Mouse (Mus musculus): ENCODE results near the gene Mef2d. TPM values are rescaled to one million over a fixed set of nuclear protein-coding genes. Genes with fewer than 3 reads are reported as not detected.
A peak's percentile ranks its signal among the peaks of the same experiment; 100 is the strongest.

Mef2d gene
- polyA plus RNA-seq, 1 experiment: 41.5 TPM

- no peak overlapping the region for H3K27ac ChIP-seq (ENCODE audit: insufficient read depth, low read length)
- H3K9ac ChIP-seq (ENCODE audit: low read depth, poor library complexity, severe bottlenecking): peak overlapping the region; percentile 85
- peak overlapping the region; percentile 78 for H3K4me3 ChIP-seq (ENCODE audit: low read depth, low read length)
- H3K36me3 ChIP-seq (ENCODE audit: control insufficient read depth, insufficient read depth, low read length, poor library complexity, severe bottlenecking): no peaks in the 10 kb centered on the region
- peaks cover 24% of the 10 kb centered on the region for H3K4me1 ChIP-seq (ENCODE audit: control insufficient read depth, insufficient read depth, low read length)
- H3K27me3 ChIP-seq (ENCODE audit: control insufficient read depth, insufficient read depth, low read length, poor library complexity, severe bottlenecking): no peaks in the 10 kb centered on the region
- no peaks in the 10 kb centered on the region for H3K9me3 ChIP-seq (replicated peaks; ENCODE audit: control insufficient read depth, insufficient read depth, low read length, poor library complexity, severe bottlenecking)
- TF ChIP-seq CTCF (IDR thresholded peaks at IDR 0.05; ENCODE audit: low read depth, low read length) (no peak), POLR2A (IDR thresholded peaks at IDR 0.05; ENCODE audit: insufficient read depth, low read length) (no peak), EP300 (IDR thresholded peaks at IDR 0.05; ENCODE audit: insufficient read depth, low read depth, low read length) (no peak)
Measured at GRCm38 (mm10) chr3:88142546-88142915, 359 bp downstream of the Mef2d start.

DNA sequence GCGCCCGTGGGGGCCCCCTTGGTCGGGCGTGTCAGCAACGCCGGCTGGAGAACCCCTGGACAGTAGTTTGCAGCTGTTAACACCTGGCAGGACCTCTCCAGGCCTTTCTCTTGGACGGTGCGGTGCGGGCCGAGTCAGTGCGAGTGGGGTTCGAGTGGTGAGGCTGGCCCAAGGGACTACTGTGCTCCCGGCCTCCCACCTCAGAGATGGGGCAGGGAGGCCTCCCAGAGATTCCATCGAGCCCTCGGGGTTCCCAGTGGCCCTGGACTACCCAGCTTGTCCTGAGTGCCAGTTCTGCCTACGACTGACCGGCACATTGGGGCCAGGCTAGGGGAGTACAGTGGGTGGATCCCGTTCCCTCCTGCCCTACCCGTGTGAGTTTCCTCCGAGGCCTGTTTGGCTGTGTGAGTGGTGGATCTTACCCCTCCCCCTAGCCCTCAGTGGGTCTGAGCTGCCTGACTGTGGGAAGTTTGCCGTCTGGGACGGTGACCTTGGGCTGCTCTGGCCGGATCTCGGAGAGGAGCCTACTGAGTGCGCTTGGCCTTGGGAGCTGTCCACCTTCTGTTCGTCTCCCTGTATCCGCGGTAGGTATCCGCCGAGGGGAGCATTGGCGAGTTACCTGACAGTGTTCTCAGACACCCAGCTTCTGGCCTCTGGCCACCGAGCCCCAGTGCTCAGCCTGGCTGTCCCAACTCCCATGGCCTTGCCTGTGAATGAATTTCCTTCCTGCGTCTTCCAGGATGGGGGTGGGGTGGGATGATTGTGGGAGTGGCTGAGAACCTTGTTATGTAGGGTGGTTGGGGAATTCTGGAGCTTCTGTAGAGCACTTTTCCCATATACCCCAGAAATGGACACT is 972 bp downstream of the Mef2d start:
- Histone ChIP-seq H3K4me3 (ENCODE audit: low read depth, low read length) (peak overlapping the region; percentile 78), H3K9ac (ENCODE audit: low read depth, poor library complexity, severe bottlenecking) (peak overlapping the region; percentile 85), H3K4me1 (ENCODE audit: control insufficient read depth, insufficient read depth, low read length) (peaks cover 28% of the 10 kb centered on the region), H3K9me3 (replicated peaks; ENCODE audit: control insufficient read depth, insufficient read depth, low read length, poor library complexity, severe bottlenecking) (no peaks in the 10 kb centered on the region), H3K27me3 (ENCODE audit: control insufficient read depth, insufficient read depth, low read length, poor library complexity, severe bottlenecking) (no peaks in the 10 kb centered on the region), H3K27ac (ENCODE audit: insufficient read depth, low read length) (no peak overlapping the region), H3K36me3 (ENCODE audit: control insufficient read depth, insufficient read depth, low read length, poor library complexity, severe bottlenecking) (no peaks in the 10 kb centered on the region)
- TF ChIP-seq CTCF (IDR thresholded peaks at IDR 0.05; ENCODE audit: low read depth, low read length) (no peak), POLR2A (IDR thresholded peaks at IDR 0.05; ENCODE audit: insufficient read depth, low read length) (no peak), EP300 (IDR thresholded peaks at IDR 0.05; ENCODE audit: insufficient read depth, low read depth, low read length) (no peak)

- H3K27me3 ChIP-seq (ENCODE audit: control insufficient read depth, insufficient read depth, low read length, poor library complexity, severe bottlenecking): no peaks in the 10 kb centered on the region
- no peak overlapping the region for H3K4me3 ChIP-seq (ENCODE audit: low read depth, low read length)
- no peak overlapping the region for H3K9ac ChIP-seq (ENCODE audit: low read depth, poor library complexity, severe bottlenecking)
- peaks cover 31% of the 10 kb centered on the region for H3K4me1 ChIP-seq (ENCODE audit: control insufficient read depth, insufficient read depth, low read length)
- no peak overlapping the region for H3K27ac ChIP-seq (ENCODE audit: insufficient read depth, low read length)
- no peak for TF ChIP-seq EP300 (IDR thresholded peaks at IDR 0.05; ENCODE audit: insufficient read depth, low read depth, low read length)
- no peaks in the 10 kb centered on the region for H3K9me3 ChIP-seq (replicated peaks; ENCODE audit: control insufficient read depth, insufficient read depth, low read length, poor library complexity, severe bottlenecking)
- H3K36me3 ChIP-seq (ENCODE audit: control insufficient read depth, insufficient read depth, low read length, poor library complexity, severe bottlenecking): no peaks in the 10 kb centered on the region
Measured at GRCm38 (mm10) chr3:88143961-88144486, 1.9 kb downstream of the Mef2d start.

DNA sequence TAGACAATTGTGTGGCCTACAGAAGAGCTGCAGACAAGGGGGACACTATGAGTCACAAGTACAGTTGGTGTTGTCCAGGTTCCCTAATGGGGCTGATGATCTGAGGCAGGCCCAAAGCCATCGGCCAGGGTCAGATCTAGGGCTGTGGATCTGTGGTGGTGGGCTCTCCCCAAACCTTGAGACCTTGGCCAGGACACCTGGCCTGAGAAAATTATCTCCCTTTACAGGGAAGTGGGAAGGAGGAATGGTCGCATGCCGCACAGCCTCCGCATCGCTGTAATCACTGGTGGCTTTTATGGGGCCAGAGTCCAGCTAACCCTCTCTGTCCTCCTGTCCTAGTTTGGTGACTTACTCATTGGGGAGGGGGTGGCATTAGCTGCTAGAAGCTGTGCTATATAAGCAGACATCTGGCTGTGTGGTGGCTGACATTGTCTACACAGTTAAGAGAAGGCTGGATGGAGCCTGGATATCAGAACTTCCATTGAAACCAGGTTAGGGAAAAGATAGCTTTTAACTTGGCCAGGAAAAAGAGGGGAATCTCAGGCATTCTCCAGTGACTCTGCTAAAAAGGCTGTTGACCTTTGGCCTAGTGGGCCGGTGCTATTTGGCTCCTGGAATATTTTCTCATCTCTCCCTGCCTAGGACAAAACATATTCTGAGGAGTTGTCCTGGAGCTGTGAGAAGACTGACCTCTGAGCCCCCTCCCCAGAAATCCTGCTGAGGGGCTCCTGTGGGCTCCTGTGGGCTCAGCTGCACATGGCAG is 2.7 kb downstream of the Mef2d start:
- Histone ChIP-seq H3K9ac (ENCODE audit: low read depth, poor library complexity, severe bottlenecking) (no peak overlapping the region), H3K27ac (ENCODE audit: insufficient read depth, low read length) (no peak overlapping the region)

DNA sequence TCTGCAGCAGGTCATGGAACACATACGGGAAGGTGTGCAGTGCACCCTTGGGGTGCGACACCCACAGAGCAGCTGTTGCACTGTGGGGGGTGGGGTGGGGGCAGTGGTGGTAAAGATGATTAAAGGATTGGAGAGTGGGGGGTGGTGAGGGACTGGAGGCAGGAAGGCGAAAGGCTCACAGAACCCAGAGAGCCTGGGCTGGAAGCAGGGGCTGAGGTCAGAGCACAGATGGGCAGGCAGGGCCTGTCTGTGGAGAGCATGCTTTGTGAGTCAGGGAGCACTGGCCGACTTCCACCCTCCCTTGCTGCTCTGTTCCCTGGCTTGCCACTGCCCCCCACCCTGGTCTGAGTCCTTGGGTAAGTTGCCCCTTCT is 3.2 kb downstream of the Mef2d start:
- Histone ChIP-seq H3K27ac (ENCODE audit: insufficient read depth, low read length) (no peak overlapping the region), H3K4me3 (ENCODE audit: low read depth, low read length) (no peak overlapping the region), H3K27me3 (ENCODE audit: control insufficient read depth, insufficient read depth, low read length, poor library complexity, severe bottlenecking) (no peaks in the 10 kb centered on the region)

More for the DNA sequence above, 2.7 kb downstream of the Mef2d start:
- no peaks in the 10 kb centered on the region for H3K9me3 ChIP-seq (replicated peaks; ENCODE audit: control insufficient read depth, insufficient read depth, low read length, poor library complexity, severe bottlenecking)
- no peaks in the 10 kb centered on the region for H3K36me3 ChIP-seq (ENCODE audit: control insufficient read depth, insufficient read depth, low read length, poor library complexity, severe bottlenecking)
- H3K4me1 ChIP-seq (ENCODE audit: control insufficient read depth, insufficient read depth, low read length): peaks cover 35% of the 10 kb centered on the region
- TF ChIP-seq EP300 (IDR thresholded peaks at IDR 0.05; ENCODE audit: insufficient read depth, low read depth, low read length) (no peak), POLR2A (IDR thresholded peaks at IDR 0.05; ENCODE audit: insufficient read depth, low read length) (no peak), CTCF (IDR thresholded peaks at IDR 0.05; ENCODE audit: low read depth, low read length) (no peak)
- no peak overlapping the region for H3K4me3 ChIP-seq (ENCODE audit: low read depth, low read length)
- no peaks in the 10 kb centered on the region for H3K27me3 ChIP-seq (ENCODE audit: control insufficient read depth, insufficient read depth, low read length, poor library complexity, severe bottlenecking)

More for the DNA sequence above, 3.2 kb downstream of the Mef2d start:
- no peaks in the 10 kb centered on the region for H3K9me3 ChIP-seq (replicated peaks; ENCODE audit: control insufficient read depth, insufficient read depth, low read length, poor library complexity, severe bottlenecking)
- TF ChIP-seq CTCF (IDR thresholded peaks at IDR 0.05; ENCODE audit: low read depth, low read length) (no peak), POLR2A (IDR thresholded peaks at IDR 0.05; ENCODE audit: insufficient read depth, low read length) (no peak), EP300 (IDR thresholded peaks at IDR 0.05; ENCODE audit: insufficient read depth, low read depth, low read length) (no peak)
- no peak overlapping the region for H3K9ac ChIP-seq (ENCODE audit: low read depth, poor library complexity, severe bottlenecking)
- H3K36me3 ChIP-seq (ENCODE audit: control insufficient read depth, insufficient read depth, low read length, poor library complexity, severe bottlenecking): no peaks in the 10 kb centered on the region
- peaks cover 34% of the 10 kb centered on the region for H3K4me1 ChIP-seq (ENCODE audit: control insufficient read depth, insufficient read depth, low read length)

Measured in ES-Bruce4 (cell line).